Mouse (Mus musculus) left cerebral cortex, adult 18-20 months (tissue): Measurements from ENCODE around the gene Tmem121. TPM values are rescaled to one million over a fixed set of nuclear protein-coding genes. Genes with fewer than 3 reads are reported as not detected.
"Not testable (repeated sequence)": the region's sequence is repeated elsewhere in the genome, so short reads cannot be mapped to it uniquely, and the experiment has no call there.

ENCODE experiments used
- DNase-seq, 2 experiments: peaks; one replicate each; pipeline ENCODE4 v3.0.0; 2021 to 2022; ENCODE audit warnings: low spot score in 2 of 2, mixed read lengths in 1 of 2
- total RNA-seq, 2 experiments: library from RNA; stranded (reverse); gene quantifications; 2 replicates each; pipeline ENCODE4 v1.2.3; 2021

Tmem121 gene
- total RNA-seq, 2 experiments from 2014 or later: 25.5 to 27.5 TPM

DNA sequence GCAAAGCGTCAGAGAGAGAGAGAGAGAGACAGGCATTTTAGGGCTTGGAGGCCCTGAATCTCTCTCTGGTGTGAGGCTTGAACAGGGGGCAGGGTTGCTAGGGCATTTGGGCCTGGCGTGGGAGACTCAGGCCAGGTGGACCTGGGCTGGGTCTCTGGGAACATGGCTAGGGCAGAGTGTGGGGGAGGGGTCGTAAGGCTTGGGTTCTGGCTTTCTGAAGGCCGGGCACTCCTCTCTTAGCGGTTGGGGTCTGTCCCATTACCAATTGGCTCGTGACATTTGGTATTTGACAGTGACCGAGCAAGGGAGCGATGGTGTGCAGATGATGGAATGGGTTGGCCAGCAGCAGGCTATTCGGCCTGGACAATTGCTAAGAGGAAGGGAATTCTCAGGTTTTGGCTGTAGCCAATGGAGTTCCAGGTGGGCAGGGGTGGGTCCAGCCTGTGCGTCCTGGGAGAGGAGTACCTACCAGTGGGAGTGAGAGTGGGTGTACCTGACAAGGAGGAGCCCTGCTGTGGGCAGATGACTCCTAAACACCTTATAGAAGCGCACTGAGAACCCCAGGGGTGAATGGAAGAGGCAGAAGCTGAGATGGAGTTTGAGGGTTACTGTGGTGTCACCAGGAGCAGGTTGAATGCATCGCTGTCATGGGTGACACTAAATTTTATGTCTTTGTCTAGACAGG is 738 bp downstream of the Tmem121 start:
- no peak for DNase-seq

DNA sequence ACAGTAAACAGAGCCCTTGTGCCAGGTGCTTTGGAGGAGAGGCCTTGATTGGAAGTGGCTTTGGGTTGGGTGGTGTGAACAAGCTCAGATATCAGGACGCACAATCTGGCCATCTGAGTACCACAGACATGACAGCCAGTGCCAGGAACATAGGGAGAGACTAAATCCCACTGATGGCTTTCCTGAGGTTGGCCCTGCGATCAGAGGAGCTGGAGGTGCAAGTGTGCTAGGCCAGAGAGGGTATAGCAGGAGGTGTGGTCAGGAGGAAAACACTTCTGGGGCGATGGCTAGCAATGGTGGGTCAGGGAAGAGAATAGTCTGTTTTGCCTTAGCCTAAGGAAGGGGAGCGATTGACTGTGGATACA is 1.3 kb downstream of the Tmem121 start:
- DNase-seq: no peak

DNA sequence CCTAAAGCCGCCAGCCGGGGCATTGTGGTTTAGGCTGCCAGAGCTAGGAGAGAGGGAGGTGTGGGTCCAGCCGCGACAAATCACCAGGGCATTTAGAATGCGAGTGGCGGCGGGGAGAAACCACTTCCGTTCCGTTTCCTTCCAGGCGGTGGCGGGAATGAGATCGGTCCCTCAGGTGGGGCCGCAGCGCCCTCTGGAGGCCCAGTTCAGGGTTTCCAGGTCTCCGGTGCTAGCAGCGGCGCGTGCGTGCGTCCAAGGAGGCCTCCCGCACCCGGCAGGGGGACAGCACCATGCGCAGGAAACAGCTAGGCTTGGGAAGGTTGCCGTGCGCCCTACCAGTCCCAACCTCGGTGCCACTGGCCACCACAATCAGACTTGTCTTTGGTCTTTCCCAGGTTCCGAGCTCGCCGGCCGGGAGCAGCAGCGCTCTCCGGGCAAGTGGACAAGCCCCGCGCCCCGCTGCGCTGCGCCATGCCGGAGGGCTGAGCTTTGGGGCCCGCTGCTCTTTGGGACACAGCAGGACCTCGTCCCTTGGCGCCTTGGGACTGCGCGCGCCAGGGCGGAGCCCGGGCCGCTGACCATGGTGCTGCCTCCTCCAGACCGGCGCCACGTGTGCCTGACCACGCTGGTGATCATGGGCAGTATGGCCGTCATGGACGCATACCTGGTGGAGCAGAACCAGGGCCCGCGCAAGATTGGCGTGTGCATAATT is 2.0 kb downstream of the Tmem121 start:
- DNase-seq: peak; percentile 95 to 97

DNA sequence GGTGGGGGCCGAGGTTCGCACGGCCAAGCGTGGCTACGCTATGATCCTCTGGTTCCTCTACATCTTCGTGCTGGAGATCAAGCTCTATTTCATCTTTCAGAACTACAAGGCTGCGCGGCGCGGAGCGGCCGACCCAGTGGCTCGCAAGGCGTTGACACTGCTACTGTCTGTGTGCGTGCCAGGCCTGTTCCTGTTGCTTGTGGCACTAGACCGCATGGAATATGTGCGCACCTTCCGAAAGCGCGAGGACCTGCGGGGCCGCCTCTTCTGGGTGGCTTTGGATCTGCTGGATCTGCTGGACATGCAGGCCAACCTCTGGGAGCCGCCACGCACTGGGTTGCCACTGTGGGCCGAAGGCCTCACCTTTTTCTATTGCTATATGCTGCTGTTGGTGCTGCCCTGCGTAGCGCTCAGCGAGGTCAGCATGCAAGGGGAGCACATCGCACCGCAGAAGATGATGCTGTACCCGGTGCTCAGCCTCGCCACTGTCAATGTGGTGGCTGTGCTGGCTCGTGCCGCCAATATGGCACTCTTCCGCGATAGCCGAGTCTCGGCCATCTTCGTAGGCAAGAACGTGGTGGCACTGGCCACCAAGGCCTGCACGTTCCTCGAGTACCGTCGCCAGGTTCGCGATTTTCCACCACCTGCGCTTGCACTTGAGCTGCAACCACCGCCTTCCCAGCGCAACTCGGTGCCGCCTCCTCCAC is 2.8 kb downstream of the Tmem121 start:
- no peak for DNase-seq

DNA sequence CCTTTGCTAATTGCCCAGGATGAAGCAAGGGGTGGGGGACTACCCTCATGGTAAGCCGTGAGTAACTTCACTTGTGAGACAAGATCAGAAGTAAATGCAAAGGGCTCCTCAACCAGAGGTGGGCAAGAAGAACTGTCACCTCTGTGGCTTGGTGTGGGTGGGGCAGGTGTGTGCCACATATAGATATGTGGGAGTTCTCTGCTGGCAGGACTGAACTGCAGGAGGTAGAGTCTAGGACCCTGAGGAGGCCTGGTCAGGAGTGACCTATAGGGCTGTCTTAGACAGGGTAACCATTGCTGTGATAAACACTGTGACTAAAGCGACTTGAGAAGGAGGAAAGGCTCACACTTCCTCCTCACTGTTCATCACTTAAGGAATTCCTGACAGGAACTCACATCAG is 7.7 kb downstream of the Tmem121 start:
- no peak for DNase-seq

DNA sequence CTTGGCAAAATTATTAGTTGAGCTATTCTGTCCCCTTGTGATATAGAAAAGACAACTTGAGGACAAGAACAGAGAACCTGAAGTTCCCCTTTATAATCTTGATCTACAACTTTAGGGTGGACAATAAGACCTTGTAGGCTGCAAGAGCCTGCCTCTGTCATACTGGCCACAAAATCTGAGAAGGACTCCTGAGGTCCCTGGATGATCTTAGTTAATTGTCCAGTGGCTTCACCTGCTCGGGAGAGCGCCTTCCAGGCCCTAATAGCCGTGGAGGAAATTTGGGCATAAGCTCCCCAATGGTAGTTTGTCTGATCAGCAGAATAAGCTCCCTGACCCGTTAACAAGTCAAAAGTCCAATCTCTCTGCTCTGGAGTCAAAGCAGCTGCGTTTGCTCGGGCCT is 13.4 kb downstream of the Tmem121 start:
- not testable (repeated sequence) for DNase-seq

DNA sequence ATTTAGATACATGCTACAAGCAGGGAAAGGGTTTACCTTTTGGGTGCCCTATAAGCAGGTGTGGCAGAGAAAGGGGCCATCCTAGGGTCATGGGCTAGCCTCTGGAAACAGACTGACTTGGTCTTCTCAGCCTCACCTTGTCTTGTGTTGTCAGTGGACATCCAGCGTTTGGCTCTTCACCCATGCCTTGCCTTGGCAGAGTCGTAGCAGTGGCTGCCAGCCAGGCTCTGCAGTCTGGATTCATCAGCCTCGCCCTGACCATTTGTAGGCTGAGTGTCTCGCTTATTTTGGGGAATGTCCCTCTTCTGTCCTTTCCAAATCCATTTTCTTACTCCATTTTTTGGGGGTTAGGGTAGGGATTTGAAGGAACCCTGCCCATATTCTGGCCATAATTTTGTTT is 15.6 kb downstream of the Tmem121 start:
- no peak for DNase-seq

DNA sequence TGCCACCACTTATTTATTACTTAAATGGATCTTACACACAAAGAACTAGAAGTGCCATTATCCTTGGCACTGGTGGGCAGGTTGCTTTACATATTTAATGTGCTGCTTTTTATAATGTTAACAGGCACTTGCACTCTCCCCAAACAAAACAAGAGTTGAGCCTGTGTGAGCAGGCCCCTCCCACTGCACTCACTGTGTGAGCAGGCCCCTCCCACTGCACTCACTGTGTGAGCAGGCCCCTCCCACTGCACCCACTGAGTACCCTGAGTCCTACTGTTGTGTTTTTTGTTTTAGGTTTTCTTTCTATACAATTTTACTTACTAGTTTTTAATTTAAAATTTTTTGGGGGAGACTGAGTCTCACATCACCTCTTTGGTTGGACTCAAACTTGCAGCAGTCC is 16.3 kb downstream of the Tmem121 start:
- no peak for DNase-seq

DNA sequence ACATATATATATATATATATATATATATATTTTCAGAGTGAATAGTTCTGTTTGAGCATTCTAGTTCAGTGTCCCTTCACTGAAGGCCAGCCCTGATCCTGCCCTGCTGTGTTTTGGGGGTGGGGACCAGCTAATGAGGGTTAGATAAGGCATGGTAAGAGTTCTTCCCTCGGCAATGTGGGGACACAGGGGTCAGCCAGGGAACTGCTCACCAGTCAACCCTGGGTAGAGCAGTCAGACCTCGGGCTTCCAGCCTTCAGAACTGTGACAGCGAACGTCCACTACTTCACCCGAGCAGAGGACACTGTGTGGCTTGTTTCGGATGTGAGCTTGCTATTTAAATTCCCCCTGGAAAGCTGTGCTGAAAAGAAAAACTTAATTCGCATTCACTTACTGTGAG is 17.8 kb downstream of the Tmem121 start:
- no peak for DNase-seq

DNA sequence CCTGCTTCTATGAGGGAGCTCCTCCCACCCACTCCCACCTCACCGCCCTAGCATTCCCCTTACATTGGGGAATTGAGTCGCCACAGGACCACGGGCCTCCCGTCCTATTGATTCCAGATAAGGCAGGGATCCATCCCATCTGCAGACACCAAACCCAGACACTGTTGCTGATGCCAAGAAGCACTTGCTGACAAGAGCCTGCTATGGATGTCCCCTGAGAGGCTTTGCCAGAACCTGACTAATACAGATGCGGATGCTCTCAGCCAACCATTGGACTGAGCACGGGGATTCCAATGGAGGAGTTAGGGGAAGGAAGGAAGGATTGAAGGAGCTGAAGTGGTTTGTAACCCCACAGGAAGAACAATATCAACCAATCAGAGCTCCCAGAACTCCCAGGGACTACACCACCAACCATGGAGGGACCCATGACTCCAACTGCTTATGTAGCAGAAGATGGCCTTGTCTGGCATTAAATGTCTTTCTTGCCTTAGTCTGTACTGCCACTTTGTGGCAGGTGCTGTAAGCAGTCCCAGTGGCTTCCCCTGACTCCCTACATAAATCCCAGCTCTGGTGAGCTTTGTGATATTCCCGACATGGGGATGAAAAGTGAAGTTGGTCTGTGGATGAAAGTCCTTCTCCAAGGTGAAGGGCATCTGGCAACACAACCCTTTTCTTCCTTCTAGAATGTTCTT is 19.7 kb downstream of the Tmem121 start:
- no peak for DNase-seq

DNA sequence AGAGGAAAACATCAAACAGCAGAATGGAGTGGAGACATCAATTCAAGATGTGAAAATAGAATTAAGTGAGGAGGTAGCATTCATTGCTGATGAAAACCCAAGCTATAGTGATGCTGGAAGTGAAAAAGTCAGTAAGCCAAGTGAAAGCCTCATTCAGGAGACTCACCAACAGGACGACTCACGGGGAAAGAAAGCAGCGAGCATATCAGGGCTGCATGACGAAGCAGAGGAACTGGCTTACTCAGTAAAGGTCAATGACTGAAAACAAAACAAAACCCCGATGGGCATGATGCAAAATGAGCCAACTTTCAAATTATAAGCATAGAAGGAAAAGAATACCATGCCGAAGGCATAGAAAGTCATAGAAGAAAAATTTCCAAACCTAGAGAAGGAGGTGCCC is 22.0 kb downstream of the Tmem121 start:
- no peak for DNase-seq

DNA sequence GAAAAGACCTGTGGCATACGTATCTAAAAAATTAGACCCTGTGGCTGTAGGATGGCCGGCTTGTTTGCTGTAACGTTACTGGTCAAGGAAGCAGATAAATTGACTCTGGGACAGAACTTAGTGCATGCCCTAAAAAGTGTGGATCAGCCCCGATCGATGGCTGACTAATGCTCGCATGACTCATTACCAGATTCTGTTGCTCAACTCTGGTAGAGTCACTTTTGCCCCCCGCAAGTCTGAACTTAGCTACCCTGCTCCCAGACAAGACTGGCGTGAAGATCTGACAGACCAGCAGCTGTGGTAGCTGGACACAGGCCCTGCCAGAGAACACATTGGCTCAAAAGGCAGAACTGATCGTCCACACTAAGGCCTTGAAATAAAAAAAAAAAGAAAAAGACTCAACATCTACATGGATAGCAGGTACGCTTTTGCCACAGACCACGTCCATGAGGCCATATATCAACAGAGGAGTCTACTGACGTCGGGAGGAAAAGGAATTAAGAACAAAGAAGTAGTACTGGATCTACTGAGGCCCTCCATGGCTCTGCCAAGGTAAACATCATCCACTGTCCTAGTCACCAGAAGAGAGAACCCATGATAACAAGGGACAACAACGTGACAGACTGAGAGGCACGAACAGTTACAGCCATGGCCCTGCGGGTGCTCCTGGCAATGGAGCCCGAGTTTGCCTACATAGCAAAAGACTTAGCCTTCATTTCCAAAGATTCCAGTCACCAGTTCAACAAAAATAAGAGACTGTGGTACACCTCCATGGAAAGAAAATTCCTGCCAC is 25.1 kb downstream of the Tmem121 start:
- DNase-seq: no peak

DNA sequence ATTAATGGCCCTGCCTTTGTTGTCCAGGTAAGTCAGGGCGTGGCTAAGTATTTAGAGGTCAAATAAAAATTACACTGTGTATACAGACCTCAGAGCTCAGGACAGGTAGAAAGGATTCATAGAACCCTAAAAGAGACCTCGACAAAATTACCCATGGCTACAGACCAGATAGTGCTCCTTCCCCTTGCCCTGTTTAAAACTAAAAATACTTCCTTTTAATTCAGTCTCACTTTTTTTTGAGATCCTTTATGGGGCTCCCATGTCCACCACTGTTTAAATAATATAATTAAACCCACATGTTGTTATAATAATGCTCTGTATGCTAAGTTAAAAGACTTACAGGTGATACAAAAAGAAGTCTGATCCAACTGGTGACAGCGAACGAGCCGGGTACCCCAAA is 26.0 kb downstream of the Tmem121 start:
- no peak for DNase-seq

DNA sequence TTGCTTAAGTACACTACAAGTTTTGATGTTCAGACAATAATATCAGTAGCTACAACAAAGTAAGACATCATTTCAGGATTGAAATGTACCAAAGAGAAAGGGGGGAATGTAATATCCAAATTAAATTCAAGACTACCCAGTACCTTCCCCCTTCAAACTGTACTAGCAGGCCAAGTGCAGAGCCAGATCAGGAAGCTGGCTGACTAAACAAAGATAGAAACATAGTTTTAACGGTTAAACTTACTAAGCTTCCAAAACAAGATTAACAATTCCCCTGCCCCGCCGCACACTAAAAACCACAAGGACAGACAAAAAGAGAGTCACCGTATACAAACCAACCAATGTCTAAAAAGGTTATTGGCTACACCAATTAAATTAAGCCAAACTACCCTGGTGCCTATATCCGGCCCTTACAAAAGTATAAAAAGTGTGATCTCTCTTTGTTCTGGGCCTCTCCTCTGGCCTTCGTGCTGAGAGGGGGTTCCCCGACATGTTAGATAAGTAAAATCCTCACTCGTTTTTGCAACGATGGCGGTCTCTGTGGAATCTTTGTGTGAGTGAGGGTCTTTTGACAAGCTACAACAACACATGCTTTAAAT is 26.7 kb downstream of the Tmem121 start:
- no peak for DNase-seq

DNA sequence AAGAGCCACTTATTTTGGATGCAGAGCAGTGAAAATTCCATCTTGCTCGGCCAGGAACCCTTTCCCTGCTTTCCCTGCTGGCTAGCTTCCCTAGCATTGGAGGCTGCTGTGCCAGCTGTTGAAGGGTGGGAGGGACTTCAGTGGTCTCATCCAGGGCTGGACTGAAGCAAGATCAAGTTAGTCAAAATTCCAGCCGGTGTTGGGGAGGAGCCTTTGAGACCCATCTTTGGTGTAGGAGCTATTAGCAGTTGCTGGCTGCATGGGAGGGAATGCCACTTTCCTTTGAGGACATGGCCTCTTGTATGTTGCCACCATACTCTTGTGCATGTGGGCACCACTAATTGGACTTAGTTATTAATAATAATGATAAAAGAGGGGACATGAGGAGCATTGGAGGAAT is 27.5 kb downstream of the Tmem121 start:
- DNase-seq: no peak

DNA sequence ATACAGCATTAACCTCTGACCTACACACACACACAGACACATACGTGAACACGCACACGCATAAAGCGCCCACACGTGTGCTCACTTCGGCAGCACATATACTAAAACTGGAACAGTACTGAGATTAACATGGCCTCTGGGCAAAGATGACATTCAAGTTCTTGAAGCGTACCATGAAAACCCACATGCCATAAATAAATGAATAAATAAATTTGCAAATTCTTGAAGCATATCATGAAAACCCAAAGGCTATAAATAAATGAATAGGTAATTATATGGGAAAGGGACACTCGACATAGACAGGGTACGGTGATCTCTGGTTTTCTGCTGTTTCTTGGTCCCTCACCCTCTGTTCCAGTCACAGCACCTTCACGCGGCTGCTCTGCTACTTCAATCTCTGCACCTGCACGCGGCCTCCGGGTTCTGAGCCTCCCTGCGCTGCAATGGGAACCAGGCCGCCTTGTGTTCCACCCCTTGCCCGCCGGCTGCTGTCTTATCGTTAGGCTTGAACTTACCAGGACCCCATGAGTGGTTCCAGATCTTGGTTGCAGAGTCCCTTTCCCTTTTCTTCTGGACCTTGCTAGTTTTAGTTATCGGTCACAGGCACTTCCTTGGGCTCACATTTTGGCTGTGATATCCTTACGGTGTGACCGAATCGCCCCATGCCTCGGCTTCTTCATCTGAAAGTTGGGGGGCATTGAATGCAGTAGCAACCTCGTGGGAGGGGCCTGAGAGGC is 28.5 kb downstream of the Tmem121 start:
- DNase-seq: no peak

DNA sequence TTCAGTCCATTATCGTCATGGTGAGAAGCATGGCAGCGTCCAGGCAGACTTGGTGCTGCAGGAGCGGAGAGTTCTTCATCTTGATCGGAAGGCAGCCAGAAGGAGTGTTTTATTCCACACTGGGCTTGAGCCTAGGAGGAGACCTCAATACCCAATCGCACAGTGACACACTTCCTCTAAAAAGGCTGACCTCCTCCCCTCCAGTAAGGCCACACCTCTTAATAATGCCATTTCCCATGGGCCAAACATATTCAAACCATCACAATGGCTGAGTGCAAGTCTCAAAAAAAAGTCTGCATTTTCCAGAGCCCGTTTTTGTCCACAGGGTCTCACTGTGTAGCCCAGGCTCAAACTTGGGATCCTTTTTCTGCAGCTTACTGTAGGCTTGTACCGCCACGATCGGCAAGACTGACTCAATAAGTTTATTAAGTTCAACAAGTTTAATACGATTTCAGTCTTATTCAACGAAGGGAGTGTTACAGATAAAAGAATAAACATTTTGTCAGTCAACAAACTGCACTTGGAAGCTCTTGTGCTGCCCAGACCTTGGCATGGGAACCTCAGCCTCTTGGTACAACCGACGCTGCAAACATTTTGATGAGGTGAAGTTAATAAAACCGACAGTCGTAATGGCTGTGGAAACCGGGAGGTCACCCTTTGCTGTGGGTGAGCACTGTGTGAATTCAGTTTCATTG is 29.4 kb downstream of the Tmem121 start:
- DNase-seq: no peak

DNA sequence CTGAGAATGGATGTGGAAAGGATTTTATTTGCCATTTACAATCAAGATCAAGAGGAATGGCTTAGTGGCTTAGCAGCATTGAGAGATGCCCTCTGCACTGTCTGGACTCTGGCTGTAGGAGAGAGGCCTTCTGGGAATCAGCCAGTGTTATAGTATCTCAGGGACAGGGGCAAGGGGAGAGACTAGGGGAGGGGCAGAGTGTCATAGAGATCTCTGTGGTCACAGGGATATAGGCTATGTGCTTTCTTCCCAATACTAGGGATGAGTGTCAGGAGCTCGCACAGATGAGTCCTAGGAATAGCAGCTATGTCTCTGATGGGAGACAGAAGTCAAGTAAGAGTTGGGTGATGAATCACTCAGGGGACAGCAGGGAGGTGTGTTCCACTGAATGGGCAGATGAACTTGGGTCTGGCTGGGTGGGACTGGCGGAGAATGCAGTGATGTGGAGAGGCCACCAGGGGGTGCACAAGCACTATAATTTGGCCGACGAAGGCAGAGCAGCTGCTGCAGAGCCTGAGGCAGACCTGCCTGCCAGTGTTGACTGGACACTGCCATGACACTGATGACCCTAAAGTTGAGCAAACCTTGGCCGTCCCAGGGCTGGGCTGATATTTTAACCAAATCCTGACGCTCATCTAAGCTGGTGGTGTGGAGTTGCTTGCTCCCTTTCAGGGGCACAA is 30.1 kb downstream of the Tmem121 start:
- DNase-seq: peak; percentile 62 to 63
